Mouse (Mus musculus): ENCODE measurements around the gene Gm43191. TPM values are rescaled to one million over a fixed set of nuclear protein-coding genes. Genes with fewer than 3 reads are reported as not detected.

Gm43191 gene
- polyA plus RNA-seq, 1 experiment from 2014 or later = 0.59 TPM

- H3K4me1 ChIP-seq = no peaks in the 10 kb centered on the region
- WGBS = 84% methylated on average over 2 of the region's 2 CpGs
- no peak overlapping the region for H3K4me3 ChIP-seq
Measured at GRCm38 (mm10) chr3:116599705-116600104, 81.4 kb downstream of the Gm43191 start.

GRCm38 (mm10) chr3:116595603-116595991, 85.5 kb downstream of the Gm43191 start:
- H3K27ac ChIP-seq = peak overlapping the region; percentile 95; the same call in 1 of the 2 replicates
- WGBS = 8% methylated on average over 10 of the region's 10 CpGs
- DNase-seq (ENCODE audit: low spot score) = no peak

More at GRCm38 (mm10) chr3:116599705-116600104, 81.4 kb downstream of the Gm43191 start:
- Histone ChIP-seq H3K36me3 (peaks cover 2% of the 10 kb centered on the region; the same call in 1 of the 2 replicates), H3K27ac (no peak overlapping the region), H3K9me3 (no peaks in the 10 kb centered on the region), H3K27me3 (ENCODE audit: insufficient read depth, poor library complexity, severe bottlenecking) (no peaks in the 10 kb centered on the region)
- DNase-seq (ENCODE audit: low spot score) = no peak

GRCm38 (mm10) chr3:116594728-116595602, 86.1 kb downstream of the Gm43191 start, which contains the start of gene Sass6:
Sass6 (plus strand) TSS chr3:116594982.
- DNase-seq (ENCODE audit: low spot score) = peak; percentile 97
- Histone ChIP-seq H3K27me3 (ENCODE audit: insufficient read depth, poor library complexity, severe bottlenecking) (no peaks in the 10 kb centered on the region), H3K27ac (peak within 1 kb of the TSS; percentile 95), H3K36me3 (peaks cover 21% of the 10 kb centered on the region), H3K4me3 (peak within 1 kb of the TSS; percentile 86), H3K9me3 (no peaks in the 10 kb centered on the region), H3K4me1 (peaks cover 3% of the 10 kb centered on the region; the same call in 1 of the 2 replicates)
- under 1% methylated on average over 65 of the region's 65 CpGs for WGBS

More at GRCm38 (mm10) chr3:116595603-116595991, 85.5 kb downstream of the Gm43191 start:
- peaks cover 14% of the 10 kb centered on the region for H3K36me3 ChIP-seq
- H3K4me1 ChIP-seq = peaks cover 3% of the 10 kb centered on the region; the same call in 1 of the 2 replicates
- H3K27me3 ChIP-seq (ENCODE audit: insufficient read depth, poor library complexity, severe bottlenecking) = no peaks in the 10 kb centered on the region
- H3K9me3 ChIP-seq = no peaks in the 10 kb centered on the region
- H3K4me3 ChIP-seq = peak overlapping the region; percentile 86

DNA sequence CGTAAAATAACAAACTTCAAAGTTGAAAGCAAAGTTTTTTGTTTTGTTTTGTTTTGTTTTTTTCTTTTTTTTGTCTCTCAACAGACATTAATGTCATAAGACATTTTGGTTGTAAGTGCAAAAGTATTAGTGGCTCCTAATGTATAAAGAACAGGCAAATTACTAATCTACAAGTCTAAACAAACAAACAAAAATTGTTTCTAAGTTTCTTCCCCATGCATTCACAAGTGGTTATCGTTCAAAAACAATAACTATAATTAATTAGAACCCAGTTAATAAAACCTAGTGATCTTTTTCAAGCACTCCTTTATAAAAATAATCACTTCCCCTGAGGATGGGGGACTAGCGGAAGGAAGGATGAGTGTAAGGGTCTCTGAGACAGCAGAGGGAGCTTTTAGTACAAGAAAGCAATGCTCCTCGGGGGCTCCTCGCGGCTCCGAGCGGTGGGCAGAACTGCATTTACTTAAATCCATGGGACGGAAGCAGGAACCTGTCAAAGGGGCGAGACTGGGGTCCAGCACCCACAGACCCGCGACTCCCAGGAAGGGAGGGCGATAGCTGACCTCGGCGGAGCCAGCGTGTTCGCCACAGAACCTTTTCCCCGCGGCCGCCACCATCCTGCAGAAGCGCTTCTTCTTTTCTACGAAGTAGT, 86.9 kb downstream of the Gm43191 start:
- H3K27ac ChIP-seq = peak overlapping the region; percentile 95
- peak overlapping the region; percentile 86 for H3K4me3 ChIP-seq
- no peaks in the 10 kb centered on the region for H3K9me3 ChIP-seq
- H3K36me3 ChIP-seq = peaks cover 28% of the 10 kb centered on the region
- WGBS = 2% methylated on average over 22 of the region's 22 CpGs
- no peaks in the 10 kb centered on the region for H3K27me3 ChIP-seq (ENCODE audit: insufficient read depth, poor library complexity, severe bottlenecking)
- no peak for DNase-seq (ENCODE audit: low spot score)
- H3K4me1 ChIP-seq = peaks cover 3% of the 10 kb centered on the region; the same call in 1 of the 2 replicates

Other genes starting within 250 kb of the Gm43191 start
- gene Rtca, start 173.1 kb downstream of the Gm43191 start, polyA plus RNA-seq (2016; fragmentation: Nextera tagmentation; extraction: Ambion mirVana) = 83.6 and 92.1 TPM in 2 replicates
- gene Dbt, start 168.2 kb downstream of the Gm43191 start, polyA plus RNA-seq (2016; fragmentation: Nextera tagmentation; extraction: Ambion mirVana) = 23.7 and 27.0 TPM in 2 replicates
- 23.1 and 37.4 TPM in 2 replicates for gene Lrrc39, start 118.3 kb downstream of the Gm43191 start, polyA plus RNA-seq (2016; fragmentation: Nextera tagmentation; extraction: Ambion mirVana)
- gene Sass6, start 86.3 kb downstream of the Gm43191 start, polyA plus RNA-seq (2016; fragmentation: Nextera tagmentation; extraction: Ambion mirVana) = 21.7 and 21.9 TPM in 2 replicates
- gene Trmt13, start 66.7 kb downstream of the Gm43191 start, polyA plus RNA-seq (2016; fragmentation: Nextera tagmentation; extraction: Ambion mirVana) = 18.6 and 24.8 TPM in 2 replicates
- gene Mfsd14a, start 18.6 kb downstream of the Gm43191 start, polyA plus RNA-seq (2016; fragmentation: Nextera tagmentation; extraction: Ambion mirVana) = 72.3 and 73.9 TPM in 2 replicates
- gene Slc35a3, start 31.6 kb upstream of the Gm43191 start, polyA plus RNA-seq (2016; fragmentation: Nextera tagmentation; extraction: Ambion mirVana) = 12.0 and 14.2 TPM in 2 replicates
- 30.7 and 47.2 TPM in 2 replicates for gene Agl, start 126.9 kb upstream of the Gm43191 start, polyA plus RNA-seq (2016; fragmentation: Nextera tagmentation; extraction: Ambion mirVana)
- gene Frrs1, start 178.2 kb upstream of the Gm43191 start, polyA plus RNA-seq (2016; fragmentation: Nextera tagmentation; extraction: Ambion mirVana) = 24.8 and 32.7 TPM in 2 replicates

All from heart, embryonic 10.5 days (tissue).